Mouse (Mus musculus) heart, adult 2 months (tissue): ENCODE measurements around the gene Nrxn3.

ENCODE experiments used
- CTCF ChIP-seq: fragments of 200-600 bp; IDR thresholded peaks from 2 replicates; pipeline ENCODE4 v1.8.1; 2022; ENCODE audit warnings: antibody characterized with exemption, mild to moderate bottlenecking, moderate library complexity
- POLR2A ChIP-seq: fragments of 200-500 bp; IDR thresholded peaks from 2 replicates; pipeline ENCODE4 v1.6.1; 2011; ENCODE audit warnings: mild to moderate bottlenecking, low read depth, low read length, control low read depth; ENCODE audit not compliant: insufficient read depth

GRCm38 (mm10) chr12:89722462-89722861, 999.8 kb downstream of the Nrxn3 start:
- no peak for TF ChIP-seq POLR2A
- TF ChIP-seq CTCF: no peak
